Mouse (Mus musculus): ENCODE results near the gene Klhl18. TPM values are rescaled to one million over a fixed set of nuclear protein-coding genes. Genes with fewer than 3 reads are reported as not detected.
"Not testable (repeated sequence)": the region's sequence is repeated elsewhere in the genome, so short reads cannot be mapped to it uniquely, and the experiment has no call there.

The Klhl18 gene
- polyA plus RNA-seq, 1 experiment from 2014 or later = 7.6 TPM

- no peak overlapping the region for H3K4me3 ChIP-seq (ENCODE audit: low read depth, low read length)
- no peaks in the 10 kb centered on the region for H3K4me1 ChIP-seq (replicated peaks; ENCODE audit: control insufficient read depth, insufficient read depth, low read length)
- H3K9me3 ChIP-seq (ENCODE audit: control insufficient read depth, low read length) = no peaks in the 10 kb centered on the region
- no peak for DNase-seq (ENCODE audit: low spot score)
- H3K9ac ChIP-seq (ENCODE audit: low read length) = no peak overlapping the region
- H3K27ac ChIP-seq (ENCODE audit: low read depth) = no peak overlapping the region
- 93% methylated on average over 7 of the region's 7 CpGs for WGBS
- no peaks in the 10 kb centered on the region for H3K27me3 ChIP-seq (replicated peaks; ENCODE audit: control insufficient read depth, insufficient read depth, low read length)
- ATAC-seq (replicated peaks; ENCODE audit: low FRiP score, low TSS enrichment, low read depth) = no peak
- H3K4me2 ChIP-seq (ENCODE audit: low read length) = no peak overlapping the region
- H3K36me3 ChIP-seq (ENCODE audit: control insufficient read depth, insufficient read depth, low read length) = peaks cover 97% of the 10 kb centered on the region
Observed at GRCm38 (mm10) chr9:110388011-110388410, 88.5 kb downstream of the Klhl18 start.

GRCm38 (mm10) chr9:110384369-110384929 lies 92.0 kb downstream of the Klhl18 start:
- Histone ChIP-seq H3K9ac (ENCODE audit: low read length) (no peak overlapping the region), H3K36me3 (ENCODE audit: control insufficient read depth, insufficient read depth, low read length) (peaks cover 76% of the 10 kb centered on the region), H3K4me2 (ENCODE audit: low read length) (no peak overlapping the region), H3K4me1 (replicated peaks; ENCODE audit: control insufficient read depth, insufficient read depth, low read length) (no peaks in the 10 kb centered on the region), H3K27me3 (replicated peaks; ENCODE audit: control insufficient read depth, insufficient read depth, low read length) (no peaks in the 10 kb centered on the region), H3K27ac (ENCODE audit: low read depth) (no peak overlapping the region), H3K9me3 (ENCODE audit: control insufficient read depth, low read length) (no peaks in the 10 kb centered on the region), H3K4me3 (ENCODE audit: low read depth, low read length) (no peak overlapping the region)
- 89% methylated on average over 7 of the region's 7 CpGs for WGBS
- ATAC-seq (replicated peaks; ENCODE audit: low FRiP score, low TSS enrichment, low read depth) (no peak), DNase-seq (ENCODE audit: low spot score) (no peak)

- H3K9me3 ChIP-seq (ENCODE audit: control insufficient read depth, low read length) = no peaks in the 10 kb centered on the region
- H3K36me3 ChIP-seq (ENCODE audit: control insufficient read depth, insufficient read depth, low read length) = peaks cover 71% of the 10 kb centered on the region
- H3K4me3 ChIP-seq (ENCODE audit: low read depth, low read length) = no peak overlapping the region
- no peak overlapping the region for H3K4me2 ChIP-seq (ENCODE audit: low read length)
- WGBS = 75% methylated on average over 12 of the region's 12 CpGs
- ATAC-seq (replicated peaks; ENCODE audit: low FRiP score, low TSS enrichment, low read depth) = no peak
- no peaks in the 10 kb centered on the region for H3K4me1 ChIP-seq (replicated peaks; ENCODE audit: control insufficient read depth, insufficient read depth, low read length)
- no peaks in the 10 kb centered on the region for H3K27me3 ChIP-seq (replicated peaks; ENCODE audit: control insufficient read depth, insufficient read depth, low read length)
- no peak overlapping the region for H3K27ac ChIP-seq (ENCODE audit: low read depth)
- DNase-seq (ENCODE audit: low spot score) = no peak
- no peak overlapping the region for H3K9ac ChIP-seq (ENCODE audit: low read length)
Observed at GRCm38 (mm10) chr9:110381292-110381691, 95.2 kb downstream of the Klhl18 start.

GRCm38 (mm10) chr9:110380662-110381061 lies 95.8 kb downstream of the Klhl18 start:
- H3K27me3 ChIP-seq (replicated peaks; ENCODE audit: control insufficient read depth, insufficient read depth, low read length) = no peaks in the 10 kb centered on the region
- H3K4me2 ChIP-seq (ENCODE audit: low read length) = no peak overlapping the region
- H3K4me1 ChIP-seq (replicated peaks; ENCODE audit: control insufficient read depth, insufficient read depth, low read length) = no peaks in the 10 kb centered on the region
- no peak overlapping the region for H3K27ac ChIP-seq (ENCODE audit: low read depth)
- DNase-seq (ENCODE audit: low spot score) (no peak), ATAC-seq (replicated peaks; ENCODE audit: low FRiP score, low TSS enrichment, low read depth) (peak; percentile 20; the same call in 1 of the 2 replicates)
- H3K4me3 ChIP-seq (ENCODE audit: low read depth, low read length) = no peak overlapping the region
- no peak overlapping the region for H3K9ac ChIP-seq (ENCODE audit: low read length)
- H3K9me3 ChIP-seq (ENCODE audit: control insufficient read depth, low read length) = no peaks in the 10 kb centered on the region
- 33% methylated on average over 21 of the region's 21 CpGs for WGBS
- peaks cover 65% of the 10 kb centered on the region for H3K36me3 ChIP-seq (ENCODE audit: control insufficient read depth, insufficient read depth, low read length)

GRCm38 (mm10) chr9:110379361-110379760 lies 97.1 kb downstream of the Klhl18 start:
- H3K27ac ChIP-seq (ENCODE audit: low read depth) = no peak overlapping the region
- H3K4me1 ChIP-seq (replicated peaks; ENCODE audit: control insufficient read depth, insufficient read depth, low read length) = no peaks in the 10 kb centered on the region
- no peaks in the 10 kb centered on the region for H3K9me3 ChIP-seq (ENCODE audit: control insufficient read depth, low read length)
- H3K4me3 ChIP-seq (ENCODE audit: low read depth, low read length) = no peak overlapping the region
- 91% methylated on average over 8 of the region's 8 CpGs for WGBS
- H3K27me3 ChIP-seq (replicated peaks; ENCODE audit: control insufficient read depth, insufficient read depth, low read length) = no peaks in the 10 kb centered on the region
- no peak overlapping the region for H3K4me2 ChIP-seq (ENCODE audit: low read length)
- DNase-seq (ENCODE audit: low spot score) = no peak
- H3K36me3 ChIP-seq (ENCODE audit: control insufficient read depth, insufficient read depth, low read length) = peaks cover 54% of the 10 kb centered on the region
- H3K9ac ChIP-seq (ENCODE audit: low read length) = no peak overlapping the region
- ATAC-seq (replicated peaks; ENCODE audit: low FRiP score, low TSS enrichment, low read depth) = no peak

GRCm38 (mm10) chr9:110377655-110378054 lies 98.8 kb downstream of the Klhl18 start:
- H3K9ac ChIP-seq (ENCODE audit: low read length); H3K27ac ChIP-seq (ENCODE audit: low read depth); H3K27me3 ChIP-seq (replicated peaks; ENCODE audit: control insufficient read depth, insufficient read depth, low read length); H3K9me3 ChIP-seq (ENCODE audit: control insufficient read depth, low read length); H3K4me3 ChIP-seq (ENCODE audit: low read depth, low read length); DNase-seq (ENCODE audit: low spot score); H3K4me1 ChIP-seq (replicated peaks; ENCODE audit: control insufficient read depth, insufficient read depth, low read length); ATAC-seq (replicated peaks; ENCODE audit: low FRiP score, low TSS enrichment, low read depth); H3K4me2 ChIP-seq (ENCODE audit: low read length): not testable (repeated sequence)
- 84% methylated on average over 15 of the region's 15 CpGs for WGBS
- H3K36me3 ChIP-seq (ENCODE audit: control insufficient read depth, insufficient read depth, low read length) = peaks cover 48% of the 10 kb centered on the region

Other genes starting within 250 kb of the Klhl18 start
- gene Cspg5, start 232.9 kb downstream of the Klhl18 start, polyA plus RNA-seq (2014; fragmentation: Nextera tagmentation; extraction: Ambion mirVana) = 2.6 and 3.5 TPM in 2 replicates
- gene Elp6, start 171.5 kb downstream of the Klhl18 start, polyA plus RNA-seq (2014; fragmentation: Nextera tagmentation; extraction: Ambion mirVana) = 26.8 and 30.1 TPM in 2 replicates
- 28.0 and 28.7 TPM in 2 replicates for gene Scap, start 143.4 kb downstream of the Klhl18 start, polyA plus RNA-seq (2014; fragmentation: Nextera tagmentation; extraction: Ambion mirVana)
- gene Ptpn23, start 68.5 kb downstream of the Klhl18 start, polyA plus RNA-seq (2014; fragmentation: Nextera tagmentation; extraction: Ambion mirVana) = 17.6 and 18.7 TPM in 2 replicates
- gene Ngp, start 56.9 kb downstream of the Klhl18 start, polyA plus RNA-seq (2014; fragmentation: Nextera tagmentation; extraction: Ambion mirVana) = 0.34 and 1.4 TPM in 2 replicates
- gene Kif9, start 264 bp upstream of the Klhl18 start, polyA plus RNA-seq (2014; fragmentation: Nextera tagmentation; extraction: Ambion mirVana) = 1.3 and 1.4 TPM in 2 replicates
- 49.7 and 55.2 TPM in 2 replicates for gene Setd2, start 55.9 kb upstream of the Klhl18 start, polyA plus RNA-seq (2014; fragmentation: Nextera tagmentation; extraction: Ambion mirVana)
- gene Nradd, start 147.8 kb upstream of the Klhl18 start, polyA plus RNA-seq (2014; fragmentation: Nextera tagmentation; extraction: Ambion mirVana) = 21.9 and 23.4 TPM in 2 replicates
- 4.0 and 4.7 TPM in 2 replicates for gene Nbeal2, start 177.5 kb upstream of the Klhl18 start, polyA plus RNA-seq (2014; fragmentation: Nextera tagmentation; extraction: Ambion mirVana)
- 177 and 187 TPM in 2 replicates for gene Ccdc12, start 179.8 kb upstream of the Klhl18 start, polyA plus RNA-seq (2014; fragmentation: Nextera tagmentation; extraction: Ambion mirVana)